Mouse (Mus musculus) thymus, adult 2 months (tissue): ENCODE data around the gene Med12l.

ENCODE experiments used
- CTCF ChIP-seq: fragments of 200-500 bp; IDR thresholded peaks from 2 replicates; pipeline ENCODE4 v1.5.1; 2012; ENCODE audit warnings: mild to moderate bottlenecking, control low read depth, low read length, moderate library complexity, borderline replicate concordance; ENCODE audit not compliant: control insufficient read depth, poor library complexity, insufficient read depth; ENCODE audit errors: extremely low read depth
- POLR2A ChIP-seq: fragments of 200-500 bp; IDR thresholded peaks from 2 replicates; pipeline ENCODE4 v1.6.1; 2012; ENCODE audit warnings: mild to moderate bottlenecking, low read length, control low read depth, moderate library complexity; ENCODE audit not compliant: control insufficient read depth, poor library complexity, insufficient read depth; ENCODE audit errors: extremely low read depth

GRCm38 (mm10) chr3:59227696-59228095 is 222.1 kb downstream of the Med12l start:
- TF ChIP-seq CTCF (no peak), POLR2A (no peak)
